Mouse (Mus musculus) liver (tissue): ENCODE results near the gene Tgfb1i1.

Experiments
- DNase-seq: peaks from one replicate; pipeline ENCODE4 v3.0.0-alpha.2; 2020; ENCODE audit warnings: mixed read lengths

Gene Tgfb1i1

DNA sequence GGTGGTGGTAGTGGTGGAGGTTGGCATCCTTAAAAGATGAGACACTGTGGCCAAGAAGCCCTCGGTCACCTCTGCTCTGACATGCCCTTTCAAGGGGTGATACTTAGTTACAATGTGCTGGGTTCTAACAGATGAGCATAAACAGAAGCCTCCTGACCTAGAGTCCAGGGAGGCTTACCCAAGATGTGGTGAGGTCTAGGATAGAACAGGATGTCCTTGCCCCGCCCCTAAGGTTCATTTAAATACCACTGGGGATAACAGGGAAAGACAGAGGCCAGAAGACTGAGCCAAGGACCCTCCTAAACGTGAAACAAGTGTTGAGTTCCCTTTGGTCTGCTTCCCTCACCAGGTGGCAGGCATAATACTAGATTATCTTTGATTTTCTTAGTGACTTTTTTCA, 49.9 kb downstream of the Tgfb1i1 start:
- peak; percentile 50 for DNase-seq

DNA sequence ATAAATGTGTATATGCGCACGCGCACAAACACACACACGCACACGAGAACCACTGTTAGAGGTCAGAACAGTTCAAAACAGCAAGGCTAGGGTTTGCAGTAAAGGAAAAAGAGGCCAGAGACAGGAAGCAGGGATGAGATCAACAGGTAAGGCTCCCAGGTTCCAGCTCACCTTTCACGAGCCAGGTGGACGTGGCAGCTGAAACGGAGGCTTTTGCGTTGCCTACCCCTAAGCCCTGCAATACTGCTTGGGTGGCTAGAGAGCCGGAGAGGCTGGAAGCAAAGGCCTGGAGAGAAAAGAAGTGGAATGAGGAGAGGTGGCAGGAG, 50.6 kb downstream of the Tgfb1i1 start:
- peak; percentile 43 for DNase-seq

DNA sequence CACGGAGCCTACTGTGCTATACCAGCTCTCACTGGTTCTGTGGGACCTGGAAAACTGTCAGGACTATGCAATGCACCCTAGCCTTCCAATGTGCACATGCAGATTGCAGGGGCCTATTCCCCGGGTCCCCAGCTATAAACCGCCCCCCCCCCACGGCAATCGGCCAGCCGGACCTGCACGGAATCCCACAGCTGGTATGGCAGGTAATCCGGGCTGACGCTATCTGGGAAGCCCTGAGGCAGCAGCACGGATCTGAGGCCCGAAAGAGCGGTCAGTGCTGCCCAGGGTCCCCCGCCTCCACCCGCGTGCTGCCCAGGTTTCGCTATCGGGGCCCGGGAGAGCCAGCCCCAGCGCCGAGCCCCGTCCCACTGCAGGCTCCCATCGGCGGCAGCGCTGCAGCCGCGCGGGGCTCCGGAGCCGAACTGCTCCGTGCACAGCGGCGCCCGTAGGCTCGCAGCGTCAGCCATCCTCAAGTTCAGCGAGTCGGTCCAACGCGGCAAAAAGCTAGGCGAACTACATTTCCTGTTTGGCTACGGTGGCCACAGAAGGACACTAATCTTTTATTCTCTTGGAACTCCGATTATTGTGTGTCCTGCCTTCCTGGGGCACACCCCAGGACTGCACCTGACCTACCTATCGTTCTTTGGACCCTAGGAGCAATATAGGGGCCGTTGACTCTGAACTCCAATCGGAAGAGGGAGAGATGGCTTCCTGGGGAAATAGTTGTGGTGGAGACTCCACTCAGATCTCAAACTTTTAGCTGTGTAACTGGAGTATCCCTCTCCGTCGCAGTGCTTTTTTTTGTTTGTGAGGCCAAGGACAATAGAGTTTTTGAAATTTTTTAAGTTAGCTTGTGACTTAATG, 51.2 kb downstream of the Tgfb1i1 start, which contains the start of gene BC017158:
Gene BC017158 (minus strand): TSS at position 554 of the 864 bp plus-strand sequence.
- DNase-seq, result peak; percentile 81

DNA sequence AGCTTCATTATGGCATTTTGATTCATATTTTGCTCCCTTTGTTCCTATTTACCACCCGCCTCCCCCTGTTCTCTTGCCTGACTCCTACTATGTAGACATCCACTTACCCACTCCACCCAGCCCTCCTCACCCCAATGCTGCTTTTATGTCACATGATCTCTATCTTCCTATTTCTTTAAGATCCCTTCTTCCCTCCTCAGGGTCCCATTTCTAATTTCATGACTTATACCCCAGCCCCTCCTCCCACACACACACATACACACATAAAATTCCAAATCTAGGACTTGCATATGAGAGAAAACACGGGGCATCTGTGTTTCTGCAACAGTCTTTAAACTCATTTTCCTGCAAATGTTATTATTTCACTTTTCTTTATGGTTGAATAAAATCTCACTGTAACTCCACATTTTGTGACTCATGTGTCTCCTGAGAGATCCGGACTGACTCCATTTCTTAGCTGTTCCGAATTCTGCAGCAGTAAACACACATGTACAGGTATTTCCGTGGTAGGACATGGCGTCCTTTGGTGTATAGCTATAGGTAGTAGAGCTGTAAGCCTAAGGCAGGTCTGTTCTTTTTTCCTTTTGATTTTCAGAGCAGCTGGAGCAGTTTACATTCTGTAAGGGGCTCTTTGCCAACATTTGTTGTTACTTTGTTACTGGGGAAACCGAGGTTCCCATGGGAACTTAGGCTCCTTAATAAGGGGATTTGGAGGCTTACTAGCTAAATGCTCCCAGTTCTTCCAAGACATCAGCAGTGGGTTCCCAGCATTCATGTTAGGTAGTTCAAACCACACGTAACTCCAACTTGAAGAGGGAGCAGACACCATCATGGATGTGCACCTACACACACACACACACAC, 52.1 kb downstream of the Tgfb1i1 start:
- DNase-seq, result peak; percentile 50

DNA sequence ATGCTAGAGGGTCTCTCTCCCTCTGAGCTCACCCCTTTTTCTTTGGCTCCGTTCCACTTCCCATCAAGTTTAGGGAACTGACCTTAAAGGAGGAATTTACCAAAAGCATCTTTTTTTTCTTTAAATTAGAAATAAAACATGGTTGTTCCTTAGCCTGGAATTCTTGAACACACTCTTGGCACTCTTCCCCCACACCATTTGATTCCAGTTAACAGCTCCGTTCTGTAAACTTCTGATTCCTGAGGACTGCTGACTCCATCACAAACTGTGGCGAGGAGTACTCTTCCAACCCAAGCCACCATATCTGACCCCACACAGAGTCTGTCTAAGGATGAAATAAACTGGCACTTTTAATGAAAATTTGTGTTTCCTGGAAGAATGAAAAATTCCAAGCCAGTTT, 54.3 kb downstream of the Tgfb1i1 start:
- DNase-seq, result no peak

DNA sequence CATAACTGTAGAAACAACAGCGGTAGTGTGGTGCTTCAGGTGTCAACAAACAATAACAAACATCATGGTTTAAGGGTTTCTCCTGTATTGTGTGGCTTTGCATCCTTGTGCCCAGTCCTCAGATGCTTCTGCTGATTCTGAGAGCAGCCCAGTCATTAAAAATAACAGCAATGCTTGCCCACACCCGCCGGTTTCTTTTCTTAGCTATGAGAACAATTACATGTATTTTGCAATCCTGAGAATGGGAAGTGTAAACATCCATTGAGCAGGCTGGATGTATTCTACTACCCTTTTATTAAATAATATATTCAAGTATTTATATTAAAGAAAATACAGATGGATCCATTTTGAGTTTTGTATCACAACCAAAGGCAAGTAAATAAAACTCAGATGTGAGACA, 55.5 kb downstream of the Tgfb1i1 start:
- DNase-seq, result no peak

DNA sequence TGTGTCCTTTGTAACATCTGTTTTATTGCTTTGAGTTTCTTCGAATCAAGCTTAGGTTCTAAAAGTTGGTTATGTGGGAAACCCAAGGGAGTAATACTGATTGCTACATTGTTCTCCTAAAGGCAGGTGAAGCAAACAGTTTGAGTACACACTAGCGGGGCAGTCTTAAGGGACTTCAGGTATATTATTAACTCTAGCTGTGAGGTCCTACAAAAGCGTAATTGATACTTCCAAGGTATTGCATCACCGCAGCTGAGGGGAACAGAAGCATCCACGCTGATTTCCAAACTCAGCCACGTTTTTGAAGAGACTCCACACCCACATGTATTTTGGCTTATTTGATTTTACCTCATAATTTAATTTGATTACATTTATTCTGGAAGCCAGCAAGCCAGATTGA, 57.6 kb downstream of the Tgfb1i1 start:
- no peak for DNase-seq

DNA sequence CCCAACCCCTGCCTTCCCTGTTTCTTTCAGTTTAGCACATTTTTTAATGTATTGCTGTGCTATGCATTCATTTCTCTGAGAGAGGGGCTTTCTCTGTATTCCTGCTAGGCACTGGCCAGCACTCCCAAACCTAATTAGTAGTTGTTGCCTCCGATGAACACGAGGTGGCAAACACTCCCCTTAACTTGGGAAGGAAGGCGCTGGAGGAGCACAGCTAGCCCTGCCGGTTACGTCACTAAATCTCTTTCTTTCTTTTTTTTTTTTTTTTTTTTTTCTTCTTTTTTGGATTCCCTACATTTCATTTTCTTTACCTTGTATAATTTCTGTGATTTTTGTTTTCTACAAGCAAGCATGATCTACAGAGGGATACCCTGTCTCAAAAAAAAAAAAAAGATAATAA, 58.3 kb downstream of the Tgfb1i1 start:
- peak; percentile 46 for DNase-seq
